Mouse (Mus musculus) urinary bladder, postnatal 14 days (tissue): ENCODE measurements at regions not wholly inside any gene's neighbourhood (a gene's known extent, or its start where the extent isn't known, plus 50 kb on each side); places are given as distances from the start of the nearest gene placed in this dataset.

Experiments used
- DNase-seq: peaks from one replicate; pipeline ENCODE4 v3.0.0; 2021; ENCODE audit warnings: low spot score

- no peak for DNase-seq
These were observed 84.0 kb downstream of the Slc5a7 start for GRCm38 (mm10) chr17:54214804-54215203.

GRCm38 (mm10) chr17:54201710-54202109 is 97.1 kb downstream of the Slc5a7 start:
- DNase-seq: no peak

- DNase-seq: no peak
These were observed 106.6 kb downstream of the Slc5a7 start for GRCm38 (mm10) chr17:54192231-54192573.

GRCm38 (mm10) chr17:54191526-54192230 is 107.2 kb downstream of the Slc5a7 start:
- peak; percentile 3 for DNase-seq

- no peak for DNase-seq
These were observed 109.8 kb downstream of the Slc5a7 start for GRCm38 (mm10) chr17:54188997-54189553.

GRCm38 (mm10) chr17:54182073-54182472 is 116.8 kb downstream of the Slc5a7 start:
- no peak for DNase-seq

GRCm38 (mm10) chr17:54180563-54180962 is 118.3 kb downstream of the Slc5a7 start:
- no peak for DNase-seq

GRCm38 (mm10) chr17:54170762-54171161 is 128.1 kb downstream of the Slc5a7 start:
- DNase-seq: no peak

- no peak for DNase-seq
These were observed 130.8 kb downstream of the Slc5a7 start for GRCm38 (mm10) chr17:54168039-54168438.

- DNase-seq: no peak
These were observed 136.5 kb downstream of the Slc5a7 start for GRCm38 (mm10) chr17:54162383-54162782.

GRCm38 (mm10) chr17:54158753-54159152 is 140.1 kb downstream of the Slc5a7 start:
- peak; percentile 66 for DNase-seq

GRCm38 (mm10) chr17:54158330-54158729 is 140.5 kb downstream of the Slc5a7 start:
- no peak for DNase-seq

- DNase-seq: no peak
These were observed 143.0 kb downstream of the Slc5a7 start for GRCm38 (mm10) chr17:54155801-54156200.

GRCm38 (mm10) chr17:54154536-54154935 is 144.3 kb downstream of the Slc5a7 start:
- no peak for DNase-seq
